Mouse (Mus musculus) heart, postnatal 0 days (tissue): ENCODE data around the gene Rgs19.

ENCODE experiments used
- CTCF ChIP-seq: IDR thresholded peaks from 2 replicates; pipeline ENCODE4 v1.5.1; 2016; ENCODE audit warnings: antibody characterized with exemption, control low read depth, low read depth
- EP300 ChIP-seq: IDR thresholded peaks from 2 replicates; pipeline ENCODE4 v1.6.1; 2016; ENCODE audit warnings: antibody characterized with exemption, low read depth

DNA sequence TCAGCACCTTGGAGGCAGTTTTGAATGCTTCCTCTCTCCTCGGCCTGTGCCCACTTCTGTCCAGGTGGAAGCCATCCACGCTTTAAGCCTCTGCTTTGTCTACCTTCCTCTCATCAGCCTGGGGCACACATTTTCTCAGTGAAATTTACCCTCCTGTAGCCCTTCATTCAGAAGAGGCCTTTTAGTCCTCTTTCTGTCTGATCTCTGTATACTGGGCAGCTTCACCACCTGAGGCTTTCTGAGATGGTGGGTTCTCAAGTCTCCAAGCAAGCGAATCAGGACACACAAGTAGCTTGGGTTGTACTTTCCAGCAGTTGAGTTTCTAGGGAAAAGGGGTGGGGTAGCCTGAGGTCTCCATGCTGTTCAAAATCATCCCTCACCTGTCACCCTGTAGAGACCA, 1.5 kb downstream of the Rgs19 start:
- TF ChIP-seq CTCF (no peak), EP300 (no peak)
